Mouse (Mus musculus): Measurements from ENCODE around the gene Dpp4. TPM values are rescaled to one million over a fixed set of nuclear protein-coding genes. Genes with fewer than 3 reads are reported as not detected.

The Dpp4 gene
- polyA plus RNA-seq, 1 experiment = 10.1 TPM

- 12% methylated on average over 3 of the region's 3 CpGs for WGBS
- TF ChIP-seq POLR2A (IDR thresholded peaks at IDR 0.05; ENCODE audit: low read depth, low read length) (no peak), CTCF (IDR thresholded peaks at IDR 0.05; ENCODE audit: extremely low read depth, insufficient read depth, insufficient read length, insufficient replicate concordance) (no peak)
- no peak for DNase-seq (ENCODE audit: low read depth in 1 of 2, low spot score in 2 of 2)
These were observed 21.7 kb downstream of the Dpp4 start for GRCm38 (mm10) chr2:62390305-62390704.

GRCm38 (mm10) chr2:62388841-62389240 is 23.2 kb downstream of the Dpp4 start:
- TF ChIP-seq CTCF (IDR thresholded peaks at IDR 0.05; ENCODE audit: extremely low read depth, insufficient read depth, insufficient read length, insufficient replicate concordance) (no peak), POLR2A (IDR thresholded peaks at IDR 0.05; ENCODE audit: low read depth, low read length) (no peak)
- Histone ChIP-seq H3K4me1 (ENCODE audit: control insufficient read depth, insufficient read depth, insufficient read length) (peaks cover 18% of the 10 kb centered on the region), H3K4me3 (ENCODE audit: extremely low read depth, insufficient read depth, insufficient read length) (no peak overlapping the region), H3K27ac (ENCODE audit: insufficient read depth, low read length) (no peak overlapping the region), H3K36me3 (ENCODE audit: control insufficient read depth, insufficient read depth, low read length) (peaks cover 10% of the 10 kb centered on the region), H3K27me3 (ENCODE audit: control insufficient read depth, insufficient read depth, low read length) (no peaks in the 10 kb centered on the region)
- no peak for DNase-seq (ENCODE audit: low read depth in 1 of 2, low spot score in 2 of 2)
- WGBS = 94% methylated on average over 4 of the region's 4 CpGs

More at GRCm38 (mm10) chr2:62390305-62390704, 21.7 kb downstream of the Dpp4 start:
- H3K36me3 ChIP-seq (ENCODE audit: control insufficient read depth, insufficient read depth, low read length) = peaks cover 8% of the 10 kb centered on the region
- no peaks in the 10 kb centered on the region for H3K27me3 ChIP-seq (ENCODE audit: control insufficient read depth, insufficient read depth, low read length)
- peaks cover 24% of the 10 kb centered on the region for H3K4me1 ChIP-seq (ENCODE audit: control insufficient read depth, insufficient read depth, insufficient read length)
- H3K27ac ChIP-seq (ENCODE audit: insufficient read depth, low read length) = no peak overlapping the region
- no peak overlapping the region for H3K4me3 ChIP-seq (ENCODE audit: extremely low read depth, insufficient read depth, insufficient read length)

GRCm38 (mm10) chr2:62383196-62383595 is 28.8 kb downstream of the Dpp4 start:
- TF ChIP-seq POLR2A (IDR thresholded peaks at IDR 0.05; ENCODE audit: low read depth, low read length) (no peak), CTCF (IDR thresholded peaks at IDR 0.05; ENCODE audit: extremely low read depth, insufficient read depth, insufficient read length, insufficient replicate concordance) (no peak)
- H3K27me3 ChIP-seq (ENCODE audit: control insufficient read depth, insufficient read depth, low read length) = no peaks in the 10 kb centered on the region
- H3K4me3 ChIP-seq (ENCODE audit: extremely low read depth, insufficient read depth, insufficient read length) = no peak overlapping the region
- no peak for DNase-seq (ENCODE audit: low read depth in 1 of 2, low spot score in 2 of 2)
- H3K27ac ChIP-seq (ENCODE audit: insufficient read depth, low read length) = no peak overlapping the region
- WGBS = 84% methylated on average over 4 of the region's 4 CpGs
- peaks cover 14% of the 10 kb centered on the region for H3K36me3 ChIP-seq (ENCODE audit: control insufficient read depth, insufficient read depth, low read length)
- no peaks in the 10 kb centered on the region for H3K4me1 ChIP-seq (ENCODE audit: control insufficient read depth, insufficient read depth, insufficient read length)

GRCm38 (mm10) chr2:62382440-62382839 is 29.6 kb downstream of the Dpp4 start:
- Histone ChIP-seq H3K4me1 (ENCODE audit: control insufficient read depth, insufficient read depth, insufficient read length) (no peaks in the 10 kb centered on the region), H3K36me3 (ENCODE audit: control insufficient read depth, insufficient read depth, low read length) (peaks cover 15% of the 10 kb centered on the region), H3K27ac (ENCODE audit: insufficient read depth, low read length) (no peak overlapping the region), H3K27me3 (ENCODE audit: control insufficient read depth, insufficient read depth, low read length) (no peaks in the 10 kb centered on the region), H3K4me3 (ENCODE audit: extremely low read depth, insufficient read depth, insufficient read length) (no peak overlapping the region)
- TF ChIP-seq CTCF (IDR thresholded peaks at IDR 0.05; ENCODE audit: extremely low read depth, insufficient read depth, insufficient read length, insufficient replicate concordance) = no peak
- TF ChIP-seq POLR2A (IDR thresholded peaks at IDR 0.05; ENCODE audit: low read depth, low read length) = no peak
- 70% methylated on average over 5 of the region's 5 CpGs for WGBS
- no peak for DNase-seq (ENCODE audit: low read depth in 1 of 2, low spot score in 2 of 2)

- no peak overlapping the region for H3K4me3 ChIP-seq (ENCODE audit: extremely low read depth, insufficient read depth, insufficient read length)
- H3K27ac ChIP-seq (ENCODE audit: insufficient read depth, low read length) = no peak overlapping the region
- DNase-seq (ENCODE audit: low read depth in 1 of 2, low spot score in 2 of 2) = no peak
- no peaks in the 10 kb centered on the region for H3K4me1 ChIP-seq (ENCODE audit: control insufficient read depth, insufficient read depth, insufficient read length)
- peaks cover 16% of the 10 kb centered on the region for H3K36me3 ChIP-seq (ENCODE audit: control insufficient read depth, insufficient read depth, low read length)
- TF ChIP-seq CTCF (IDR thresholded peaks at IDR 0.05; ENCODE audit: extremely low read depth, insufficient read depth, insufficient read length, insufficient replicate concordance) (no peak), POLR2A (IDR thresholded peaks at IDR 0.05; ENCODE audit: low read depth, low read length) (no peak)
- no peaks in the 10 kb centered on the region for H3K27me3 ChIP-seq (ENCODE audit: control insufficient read depth, insufficient read depth, low read length)
- WGBS = 90% methylated on average over 6 of the region's 6 CpGs
These were observed 30.3 kb downstream of the Dpp4 start for GRCm38 (mm10) chr2:62381756-62382155.

- peaks cover 23% of the 10 kb centered on the region for H3K36me3 ChIP-seq (ENCODE audit: control insufficient read depth, insufficient read depth, low read length)
- H3K27ac ChIP-seq (ENCODE audit: insufficient read depth, low read length) = no peak overlapping the region
- no peaks in the 10 kb centered on the region for H3K27me3 ChIP-seq (ENCODE audit: control insufficient read depth, insufficient read depth, low read length)
- H3K4me1 ChIP-seq (ENCODE audit: control insufficient read depth, insufficient read depth, insufficient read length) = no peaks in the 10 kb centered on the region; the same call in 1 of the 2 replicates
- no peak overlapping the region for H3K4me3 ChIP-seq (ENCODE audit: extremely low read depth, insufficient read depth, insufficient read length)
- TF ChIP-seq POLR2A (IDR thresholded peaks at IDR 0.05; ENCODE audit: low read depth, low read length) (no peak), CTCF (IDR thresholded peaks at IDR 0.05; ENCODE audit: extremely low read depth, insufficient read depth, insufficient read length, insufficient replicate concordance) (no peak)
- 93% methylated on average over 11 of the region's 11 CpGs for WGBS
- no peak for DNase-seq (ENCODE audit: low read depth in 1 of 2, low spot score in 2 of 2)
These were observed 38.3 kb downstream of the Dpp4 start for GRCm38 (mm10) chr2:62373692-62374091.

- no peak overlapping the region for H3K4me3 ChIP-seq (ENCODE audit: extremely low read depth, insufficient read depth, insufficient read length)
- DNase-seq (ENCODE audit: low read depth in 1 of 2, low spot score in 2 of 2) = no peak
- H3K27me3 ChIP-seq (ENCODE audit: control insufficient read depth, insufficient read depth, low read length) = no peaks in the 10 kb centered on the region
- peaks cover 12% of the 10 kb centered on the region for H3K36me3 ChIP-seq (ENCODE audit: control insufficient read depth, insufficient read depth, low read length)
- H3K27ac ChIP-seq (ENCODE audit: insufficient read depth, low read length) = no peak overlapping the region
- no peaks in the 10 kb centered on the region; the same call in 1 of the 2 replicates for H3K4me1 ChIP-seq (ENCODE audit: control insufficient read depth, insufficient read depth, insufficient read length)
- TF ChIP-seq POLR2A (IDR thresholded peaks at IDR 0.05; ENCODE audit: low read depth, low read length) = no peak
- TF ChIP-seq CTCF (IDR thresholded peaks at IDR 0.05; ENCODE audit: extremely low read depth, insufficient read depth, insufficient read length, insufficient replicate concordance) = no peak
- WGBS = 92% methylated on average over 2 of the region's 2 CpGs
These were observed 42.0 kb downstream of the Dpp4 start for GRCm38 (mm10) chr2:62370048-62370447.
